Mouse (Mus musculus): ENCODE data around the gene S100a6.

DNA sequence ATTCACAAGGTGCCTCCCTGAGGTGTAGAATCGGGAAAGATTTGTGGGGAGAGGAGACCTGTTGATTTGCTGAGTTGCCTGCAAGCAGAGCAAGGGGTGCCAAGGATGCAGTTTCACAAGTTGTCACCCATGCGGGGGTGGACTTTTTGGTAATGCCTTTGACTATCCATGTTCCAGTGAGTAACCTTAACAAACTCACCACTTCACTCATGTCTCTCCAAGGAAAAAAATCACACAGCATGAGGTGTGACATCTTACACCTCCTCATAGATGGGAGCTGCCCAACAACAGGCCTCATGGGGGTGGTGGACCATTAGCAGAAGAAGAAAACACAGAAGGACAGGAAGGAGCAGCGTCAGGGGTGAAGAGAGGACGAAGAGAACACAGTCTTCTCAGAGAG, 30.1 kb upstream of the S100a6 start:
- TF ChIP-seq GATA1 (IDR thresholded peaks at IDR 0.05; ENCODE audit: borderline replicate concordance, low read length) (no peak), FLI1 (IDR thresholded peaks at IDR 0.05; ENCODE audit: low read length) (no peak)

Data from megakaryocyte, embryonic 14.5 days (primary cell).